Mouse (Mus musculus) limb, embryonic 15.5 days (tissue): ENCODE measurements around the gene Vmn1r47. TPM values are rescaled to one million over a fixed set of nuclear protein-coding genes. Genes with fewer than 3 reads are reported as not detected.
"Not testable (repeated sequence)": the region's sequence is repeated elsewhere in the genome, so short reads cannot be mapped to it uniquely, and the experiment has no call there.

ENCODE experiments used
- ATAC-seq: fragments of 200-750 bp; cut with Nextera tagmentation; 2 replicates; pipeline ENCODE4 v1.8.0; 2017; ENCODE audit warnings: low read depth, moderate TSS enrichment; ENCODE audit not compliant: insufficient number of reproducible peaks, low FRiP score, low TSS enrichment
- H3K27ac ChIP-seq: fragments of 300-500 bp; sonication (generic); 2 replicates; pipeline ENCODE4 v1.5.1; 2015; ENCODE audit warnings: moderate library complexity, mild to moderate bottlenecking, inconsistent platforms
- H3K27me3 ChIP-seq: fragments of 300-500 bp; sonication (generic); 2 replicates; pipeline ENCODE4 v1.6.1; 2015; ENCODE audit warnings: inconsistent platforms
- H3K36me3 ChIP-seq: fragments of 300-500 bp; sonication (generic); 2 replicates; pipeline ENCODE4 v1.6.1; 2015; ENCODE audit warnings: inconsistent platforms
- H3K4me1 ChIP-seq: fragments of 300-500 bp; sonication (generic); 2 replicates; pipeline ENCODE4 v1.6.1; 2015; ENCODE audit warnings: inconsistent platforms
- H3K4me2 ChIP-seq: fragments of 300-500 bp; sonication (generic); 2 replicates; pipeline ENCODE4 v1.6.1; 2015; ENCODE audit warnings: mild to moderate bottlenecking, inconsistent platforms
- H3K4me3 ChIP-seq: fragments of 300-500 bp; sonication (generic); 2 replicates; pipeline ENCODE4 v1.5.1; 2015; ENCODE audit warnings: mild to moderate bottlenecking, inconsistent platforms
- H3K9ac ChIP-seq: fragments of 300-500 bp; sonication (generic); 2 replicates; pipeline ENCODE4 v1.6.1; 2015; ENCODE audit warnings: inconsistent platforms
- H3K9me3 ChIP-seq: fragments of 300-500 bp; sonication (generic); 2 replicates; pipeline ENCODE4 v1.6.1; 2016; ENCODE audit warnings: inconsistent platforms
- WGBS: fragments of 180-500 bp; shearing (Covaris S2); methylation state at CpG from one replicate; pipeline ENCODE4 v1.1.7; 2015; 5-methylcytosine and 5-hydroxymethylcytosine counted together
- polyA plus RNA-seq: library from polyadenylated mRNA; unstranded; fragments of >200 nt; fragmentation: Nextera tagmentation; extraction: Ambion mirVana; gene quantifications from 2 replicates; pipeline ENCODE4 v1.2.1, GENCODE M21; 2015

Vmn1r47 gene
- polyA plus RNA-seq = not detected in 2 replicates

DNA sequence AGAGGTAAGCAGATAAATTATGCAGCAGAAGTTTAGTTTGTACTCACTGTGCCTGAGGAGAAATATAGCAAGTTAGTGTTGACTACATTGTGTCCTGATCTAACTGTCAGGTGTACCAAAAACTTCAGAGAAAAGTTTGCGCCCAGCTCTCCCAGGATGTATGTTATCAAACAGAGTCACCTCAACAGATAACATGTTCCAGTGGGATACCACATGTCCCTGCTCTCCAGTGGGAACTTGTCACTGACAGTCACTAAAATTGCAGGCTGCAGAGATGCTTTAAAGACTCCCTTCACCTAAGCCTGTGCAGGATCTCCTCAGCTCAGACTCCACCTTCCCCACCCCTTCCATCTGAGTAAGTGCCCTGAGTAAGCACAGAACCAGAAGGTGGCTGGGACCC, at the start of gene Vmn1r47:
Gene Vmn1r47, plus strand, starts transcription at position 301 of the 400 bp plus-strand sequence.
- WGBS = 95% methylated on average over 1 of the region's 1 CpGs
- not testable (repeated sequence) for H3K9ac ChIP-seq, H3K27ac ChIP-seq, ATAC-seq, H3K4me3 ChIP-seq, H3K27me3 ChIP-seq, H3K9me3 ChIP-seq, H3K36me3 ChIP-seq, H3K4me2 ChIP-seq, H3K4me1 ChIP-seq

DNA sequence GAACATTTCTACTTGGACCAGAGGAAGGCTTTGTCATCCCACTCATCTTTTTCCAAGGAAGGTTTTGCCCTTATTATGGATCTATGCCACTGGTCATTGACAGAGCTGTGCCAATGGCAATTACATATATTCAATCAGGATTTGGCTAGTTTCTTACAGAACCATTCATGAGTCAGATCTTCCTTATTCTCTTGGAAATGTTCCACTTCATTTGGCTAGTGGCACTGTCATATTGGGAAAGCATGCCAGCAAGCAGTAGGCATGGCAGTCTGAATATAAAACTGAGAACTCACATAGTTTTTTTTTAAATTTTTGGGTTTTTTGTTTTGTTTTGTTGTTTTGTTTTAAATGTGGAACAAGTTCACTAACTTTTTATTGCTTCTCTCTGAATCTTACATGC, 49.6 kb upstream of the Vmn1r47 start:
- H3K9me3 ChIP-seq = no peaks in the 10 kb centered on the region
- no peak overlapping the region for H3K4me3 ChIP-seq
- no peak for ATAC-seq
- H3K4me1 ChIP-seq = no peaks in the 10 kb centered on the region
- no peak overlapping the region for H3K4me2 ChIP-seq
- H3K9ac ChIP-seq = no peak overlapping the region
- no peak overlapping the region for H3K27ac ChIP-seq
- H3K27me3 ChIP-seq = no peaks in the 10 kb centered on the region
- H3K36me3 ChIP-seq = no peaks in the 10 kb centered on the region

DNA sequence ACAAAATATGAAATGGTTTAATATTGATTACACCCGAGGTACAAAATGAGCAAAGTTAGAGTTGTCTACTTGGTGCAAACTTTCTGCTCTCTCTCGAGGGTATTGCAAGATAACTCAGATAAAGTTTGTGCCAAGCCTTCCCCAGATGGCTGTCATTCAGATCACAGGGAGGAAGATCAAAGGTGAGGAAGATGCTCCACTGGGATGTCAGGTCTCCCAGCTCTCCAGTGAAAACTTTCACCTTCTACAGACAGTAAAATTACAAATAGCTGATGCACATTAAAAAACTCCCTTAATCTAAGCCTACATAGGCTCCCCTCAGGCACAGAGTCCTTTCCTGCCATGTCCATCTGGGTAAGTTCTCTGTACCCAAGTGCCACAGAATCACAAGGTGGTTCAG, 46.9 kb upstream of the Vmn1r47 start, which contains the start of gene Vmn1r46:
Gene Vmn1r46, plus strand, starts transcription at position 301 of the 400 bp plus-strand sequence.
- Histone ChIP-seq H3K9me3 (peaks cover 4% of the 10 kb centered on the region; the same call in 1 of the 2 replicates), H3K4me1 (no peaks in the 10 kb centered on the region), H3K27ac (no peak within 1 kb of the TSS), H3K36me3 (no peaks in the 10 kb centered on the region), H3K4me3 (no peak within 1 kb of the TSS), H3K27me3 (no peaks in the 10 kb centered on the region), H3K4me2 (no peak within 1 kb of the TSS), H3K9ac (no peak within 1 kb of the TSS)
- ATAC-seq = no peak
- WGBS = 58% methylated on average over 2 of the region's 2 CpGs

DNA sequence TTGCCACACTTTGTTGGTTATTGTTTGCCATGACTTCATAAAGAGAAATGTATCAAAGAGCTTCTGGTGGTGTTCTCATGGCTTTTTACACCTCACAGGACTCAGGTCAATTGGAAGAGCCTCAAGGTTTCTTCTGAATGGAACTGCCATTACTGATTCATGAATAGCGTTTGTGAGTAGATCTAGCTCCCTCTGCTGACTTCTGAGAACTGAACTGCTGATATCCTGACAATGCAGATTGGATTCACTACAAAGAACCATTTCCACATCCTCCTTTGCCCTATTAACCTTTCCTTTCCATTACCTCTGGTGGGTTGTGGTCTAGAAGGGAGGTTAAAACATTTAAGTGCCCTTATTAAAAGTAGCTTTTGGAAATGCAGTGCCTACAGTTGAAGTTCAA, 30.0 kb upstream of the Vmn1r47 start:
- Histone ChIP-seq H3K27ac (no peak overlapping the region), H3K36me3 (no peaks in the 10 kb centered on the region), H3K9ac (no peak overlapping the region), H3K4me3 (no peak overlapping the region), H3K27me3 (no peaks in the 10 kb centered on the region), H3K4me1 (no peaks in the 10 kb centered on the region), H3K9me3 (no peaks in the 10 kb centered on the region), H3K4me2 (no peak overlapping the region)
- ATAC-seq = no peak
- WGBS = 21% methylated on average over 1 of the region's 1 CpGs

DNA sequence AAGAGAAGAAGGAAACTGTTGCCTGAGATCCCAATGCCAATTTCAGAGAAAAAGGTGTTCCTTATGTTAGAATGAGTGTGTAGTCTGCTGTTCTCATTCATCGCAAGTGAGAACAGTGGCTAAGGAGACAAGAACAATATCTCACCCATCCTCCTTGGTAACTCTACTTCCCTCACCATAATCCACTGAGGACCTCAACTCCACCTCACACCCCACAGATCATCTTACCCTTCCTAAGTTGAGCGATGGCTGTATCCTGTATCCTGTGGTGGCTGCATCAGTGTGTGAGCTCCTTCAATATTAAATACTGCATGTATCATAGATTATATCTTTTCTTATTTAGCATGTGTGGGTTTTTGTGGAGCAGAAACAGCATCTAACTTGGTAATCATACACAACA, 20.8 kb downstream of the Vmn1r47 start, which contains the start of gene Vmn1r48:
Gene Vmn1r48, minus strand, starts transcription at position 101 of the 400 bp plus-strand sequence.
- H3K4me1 ChIP-seq, H3K9ac ChIP-seq, H3K27ac ChIP-seq, H3K9me3 ChIP-seq, H3K27me3 ChIP-seq, H3K4me2 ChIP-seq, ATAC-seq, H3K36me3 ChIP-seq, H3K4me3 ChIP-seq: not testable (repeated sequence)
- no CpG with 5 or more reads among the region's 2 CpGs for WGBS

Other genes starting within 250 kb of the Vmn1r47 start
- gene Vmn1r42, start 139.7 kb upstream of the Vmn1r47 start, polyA plus RNA-seq = not detected in 2 replicates
- gene Vmn1r43, start 139.7 kb upstream of the Vmn1r47 start, polyA plus RNA-seq = 0.04 TPM in 2 replicates
- gene Vmn1r44, start 132.5 kb upstream of the Vmn1r47 start, polyA plus RNA-seq = 0.11 TPM in 1 of 2 replicates, not detected in the other
- not detected in 2 replicates for gene Vmn1r45, start 75.5 kb upstream of the Vmn1r47 start, polyA plus RNA-seq
- not detected in 2 replicates for gene Vmn1r46, start 46.8 kb upstream of the Vmn1r47 start, polyA plus RNA-seq
- not detected in 2 replicates for gene Vmn1r48, start 20.7 kb downstream of the Vmn1r47 start, polyA plus RNA-seq
- not detected in 2 replicates for gene Vmn1r49, start 62.4 kb downstream of the Vmn1r47 start, polyA plus RNA-seq
- gene Vmn1r50, start 85.3 kb downstream of the Vmn1r47 start, polyA plus RNA-seq = not detected in 2 replicates
- gene Vmn1r51, start 106.4 kb downstream of the Vmn1r47 start, polyA plus RNA-seq = not detected in 2 replicates
- gene Vmn1r52, start 158.7 kb downstream of the Vmn1r47 start, polyA plus RNA-seq = not detected in 2 replicates
- gene V1ra8, start 186.6 kb downstream of the Vmn1r47 start, polyA plus RNA-seq = not detected in 2 replicates
- not detected in 2 replicates for gene Vmn1r53, start 208.3 kb downstream of the Vmn1r47 start, polyA plus RNA-seq
- gene Vmn1r54, start 230.2 kb downstream of the Vmn1r47 start, polyA plus RNA-seq = not detected in 2 replicates